Mouse (Mus musculus) lung, embryonic 16.5 days (tissue): ENCODE results near the gene Rasgrp1. TPM values are rescaled to one million over a fixed set of nuclear protein-coding genes. Genes with fewer than 3 reads are reported as not detected.

Experiments used
- ATAC-seq: fragments of 200-750 bp; cut with Nextera tagmentation; 2 replicates; pipeline ENCODE4 v1.8.0; 2017; ENCODE audit warnings: low read depth, mild to moderate bottlenecking, moderate library complexity
- H3K27ac ChIP-seq: fragments of 300-500 bp; sonication (generic); 2 replicates; pipeline ENCODE4 v1.5.1; 2014; ENCODE audit warnings: mild to moderate bottlenecking, control low read depth, low read length
- H3K27me3 ChIP-seq: fragments of 300-500 bp; sonication (generic); 2 replicates; pipeline ENCODE4 v1.6.1; 2014; ENCODE audit warnings: low read depth, low read length, mixed read lengths; ENCODE audit not compliant: control insufficient read depth, insufficient read depth
- H3K36me3 ChIP-seq: fragments of 300-500 bp; sonication (generic); 2 replicates; pipeline ENCODE4 v1.6.1; 2014; ENCODE audit warnings: low read length; ENCODE audit not compliant: control insufficient read depth, insufficient read depth
- H3K4me1 ChIP-seq: fragments of 300-500 bp; sonication (generic); replicated peaks from 2 replicates; pipeline ENCODE4 v1.6.1; 2014; ENCODE audit warnings: low read length, mixed read lengths; ENCODE audit not compliant: control insufficient read depth, insufficient read depth
- H3K4me2 ChIP-seq: fragments of 300-500 bp; sonication (generic); 2 replicates; pipeline ENCODE4 v1.6.1; 2014; ENCODE audit warnings: low read depth, low read length, control low read depth
- H3K4me3 ChIP-seq: fragments of 300-500 bp; sonication (generic); 2 replicates; pipeline ENCODE4 v1.5.1; 2014; ENCODE audit warnings: mild to moderate bottlenecking, low read length, control low read depth
- H3K9ac ChIP-seq: fragments of 300-500 bp; sonication (generic); 2 replicates; pipeline ENCODE4 v1.6.1; 2014; ENCODE audit warnings: low read length, control low read depth
- H3K9me3 ChIP-seq: fragments of 300-500 bp; sonication (generic); 2 replicates; pipeline ENCODE4 v1.6.1; 2016; ENCODE audit warnings: low read length; ENCODE audit not compliant: control insufficient read depth
- WGBS: fragments of 180-500 bp; shearing (Covaris S2); extraction: QIAGEN DNeasy Blood & Tissue Kit; methylation state at CpG from one replicate; pipeline ENCODE4 v1.1.7; 2014; 5-methylcytosine and 5-hydroxymethylcytosine counted together
- polyA plus RNA-seq: library from polyadenylated mRNA; unstranded; fragments of >200 nt; fragmentation: Nextera tagmentation; extraction: Ambion mirVana; gene quantifications from 2 replicates; pipeline ENCODE4 v1.2.1, GENCODE M21; 2015

Gene Rasgrp1
- polyA plus RNA-seq, 1 experiment from 2014 or later: 1.0 TPM

DNA sequence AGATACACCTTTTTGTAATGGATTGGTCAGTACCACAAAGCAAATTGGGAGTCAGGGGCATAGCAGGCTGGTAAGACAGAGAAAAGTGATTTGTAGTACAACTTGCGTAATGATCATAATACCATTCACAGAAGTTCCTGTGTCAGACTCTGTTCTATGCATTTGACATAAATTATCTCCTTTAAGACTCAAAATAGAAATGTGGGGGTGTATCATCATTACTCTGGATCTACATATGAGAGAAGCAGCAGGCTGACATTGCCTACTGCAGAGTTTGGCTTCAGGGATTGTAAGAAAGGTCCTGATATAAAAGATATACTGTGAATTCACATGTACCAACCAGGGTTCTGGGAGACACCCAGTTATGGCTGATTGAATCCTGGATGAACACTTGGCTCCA, 28.9 kb upstream of the Rasgrp1 start:
- no peaks in the 10 kb centered on the region for H3K4me1 ChIP-seq
- 86% methylated on average over 1 of the region's 1 CpGs for WGBS

DNA sequence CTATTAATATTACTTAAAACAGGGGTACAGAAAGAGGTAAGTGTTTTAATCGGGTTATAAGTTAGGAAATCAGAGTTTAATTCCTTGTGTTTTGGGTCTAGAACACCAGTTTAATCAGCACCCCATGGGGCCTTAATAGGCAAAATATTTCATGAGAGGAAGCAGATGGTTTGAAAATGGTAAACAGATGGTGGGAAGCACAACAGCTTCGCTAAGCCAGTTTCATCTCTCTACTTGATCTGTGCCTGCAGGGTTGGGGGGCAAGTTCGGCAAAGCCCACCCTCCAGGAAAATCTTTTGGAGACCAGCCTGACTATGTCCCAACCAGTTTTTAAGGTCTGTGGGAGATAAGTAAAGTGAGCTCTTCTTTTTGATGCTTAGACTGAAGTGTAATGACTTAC, 23.7 kb upstream of the Rasgrp1 start:
- Histone ChIP-seq H3K27me3 (no peaks in the 10 kb centered on the region), H3K4me1 (no peaks in the 10 kb centered on the region), H3K27ac (no peak overlapping the region), H3K9me3 (no peaks in the 10 kb centered on the region), H3K36me3 (no peaks in the 10 kb centered on the region), H3K9ac (no peak overlapping the region), H3K4me2 (no peak overlapping the region), H3K4me3 (no peak overlapping the region)
- WGBS: 69% methylated on average over 3 of the region's 3 CpGs
- ATAC-seq: no peak

More for the DNA sequence above, 28.9 kb upstream of the Rasgrp1 start:
- Histone ChIP-seq H3K9me3 (no peaks in the 10 kb centered on the region), H3K27me3 (no peaks in the 10 kb centered on the region), H3K9ac (no peak overlapping the region), H3K27ac (no peak overlapping the region), H3K36me3 (no peaks in the 10 kb centered on the region), H3K4me2 (no peak overlapping the region), H3K4me3 (no peak overlapping the region)
- no peak for ATAC-seq

DNA sequence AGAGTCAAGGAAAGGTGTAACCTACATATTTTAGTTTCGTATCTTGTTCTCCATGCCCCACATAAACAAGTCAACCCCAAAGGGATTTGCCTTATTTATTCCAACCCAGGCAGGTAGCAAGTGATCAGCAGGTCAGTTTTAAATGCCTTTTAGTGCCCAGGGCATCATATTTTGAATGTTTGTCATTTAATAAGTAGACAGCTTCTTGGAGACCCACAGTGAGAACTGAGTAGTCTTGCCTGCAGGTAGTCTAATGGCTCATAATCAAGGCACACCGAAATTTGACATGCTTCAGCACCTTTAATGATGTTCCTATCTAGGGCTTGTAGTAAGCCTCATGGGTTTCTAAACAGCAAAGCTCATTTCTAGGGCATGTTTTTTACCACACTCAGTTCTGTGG, 21.3 kb upstream of the Rasgrp1 start:
- Histone ChIP-seq H3K36me3 (no peaks in the 10 kb centered on the region), H3K27ac (no peak overlapping the region), H3K4me1 (no peaks in the 10 kb centered on the region), H3K9ac (no peak overlapping the region), H3K4me2 (no peak overlapping the region), H3K27me3 (no peaks in the 10 kb centered on the region), H3K4me3 (no peak overlapping the region), H3K9me3 (no peaks in the 10 kb centered on the region)
- no peak for ATAC-seq
- WGBS: 87% methylated on average over 2 of the region's 2 CpGs

DNA sequence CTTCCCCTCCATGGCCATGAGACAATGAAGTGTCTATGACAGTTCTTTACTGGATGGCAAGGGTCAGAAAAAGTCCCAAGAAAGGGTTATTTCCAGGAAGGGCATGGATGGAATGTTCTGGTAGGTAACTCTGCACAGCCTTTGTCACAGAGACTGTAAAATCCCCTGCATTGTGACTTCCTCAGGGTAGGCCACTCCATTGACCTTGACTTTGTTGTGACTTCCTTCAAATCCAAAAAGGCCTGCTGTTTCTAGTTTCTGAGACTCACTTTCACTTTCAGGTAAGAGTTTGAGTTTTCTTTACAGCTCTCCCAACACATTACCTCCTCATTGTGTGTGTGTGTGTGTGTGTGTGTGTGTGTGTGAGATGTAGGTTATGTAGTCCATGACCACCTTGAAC, 15.1 kb upstream of the Rasgrp1 start:
- no peaks in the 10 kb centered on the region for H3K9me3 ChIP-seq
- H3K4me3 ChIP-seq: no peak overlapping the region
- no peak overlapping the region for H3K4me2 ChIP-seq
- no peak overlapping the region for H3K27ac ChIP-seq
- H3K4me1 ChIP-seq: no peaks in the 10 kb centered on the region
- H3K9ac ChIP-seq: no peak overlapping the region
- no peak for ATAC-seq
- H3K36me3 ChIP-seq: no peaks in the 10 kb centered on the region
- H3K27me3 ChIP-seq: no peaks in the 10 kb centered on the region

DNA sequence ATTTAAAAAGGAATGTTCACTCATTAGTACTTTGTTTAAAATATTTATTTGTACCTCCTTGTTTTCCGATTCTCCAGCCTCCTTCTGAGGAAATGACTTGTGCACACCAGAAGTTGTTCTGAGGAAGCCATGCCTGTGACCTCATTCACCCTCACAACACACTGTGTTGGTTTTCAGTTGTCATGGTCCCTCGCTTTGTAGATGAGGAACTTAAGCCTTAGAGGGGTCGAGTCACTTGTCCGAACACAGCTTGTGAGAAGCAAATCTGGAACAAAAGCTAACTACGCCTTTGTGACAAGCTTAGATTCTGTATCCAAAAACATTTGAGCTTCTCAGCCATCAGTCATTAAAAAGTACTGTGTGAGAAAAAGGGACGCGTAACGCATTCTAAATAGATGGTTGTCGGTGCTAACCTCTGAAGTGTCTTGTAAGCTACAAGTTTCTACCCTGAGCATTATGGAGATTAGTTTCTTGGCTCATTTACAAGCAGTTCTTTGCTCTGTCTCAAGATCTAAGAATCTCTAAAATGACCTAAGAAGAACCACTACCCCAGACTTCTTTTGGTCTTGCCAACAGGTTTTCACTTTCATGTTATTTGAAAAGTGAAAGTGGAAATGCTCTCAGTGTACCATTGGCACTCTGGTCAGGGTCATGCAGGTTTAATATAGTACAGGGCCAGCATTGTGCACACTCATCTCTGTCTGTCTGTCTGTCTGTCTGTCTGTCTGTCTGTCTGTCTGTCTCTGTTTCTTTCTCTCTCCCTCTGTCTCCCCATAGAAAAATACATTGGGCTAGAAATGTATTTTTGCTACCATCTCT, 9.7 kb upstream of the Rasgrp1 start:
- ATAC-seq: no peak
- WGBS: 75% methylated on average over 9 of the region's 9 CpGs
- Histone ChIP-seq H3K9ac (no peak overlapping the region), H3K27me3 (no peaks in the 10 kb centered on the region), H3K27ac (no peak overlapping the region), H3K36me3 (no peaks in the 10 kb centered on the region), H3K4me2 (no peak overlapping the region), H3K4me3 (no peak overlapping the region), H3K9me3 (no peaks in the 10 kb centered on the region), H3K4me1 (no peaks in the 10 kb centered on the region)

DNA sequence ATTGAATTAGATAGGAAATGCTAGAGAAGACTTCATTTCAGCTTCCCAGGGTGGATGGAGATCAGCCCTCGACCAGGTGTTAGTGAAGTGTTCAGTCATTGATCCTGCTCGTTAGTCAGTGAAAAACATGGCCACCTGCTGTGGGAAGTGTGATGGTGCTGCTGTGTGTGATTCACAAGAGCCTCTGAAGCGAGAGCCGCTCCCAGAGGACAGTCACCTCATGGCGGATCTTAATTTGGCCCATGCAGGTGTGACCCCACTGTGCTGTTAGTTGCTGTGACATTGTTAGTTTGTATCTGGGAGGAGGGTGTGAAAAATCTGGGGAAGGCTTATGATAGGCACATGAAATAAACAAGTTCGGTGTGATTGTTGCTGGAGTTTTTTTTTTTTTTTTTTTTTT, 7.3 kb upstream of the Rasgrp1 start:
- ATAC-seq: no peak
- Histone ChIP-seq H3K9ac (no peak overlapping the region), H3K36me3 (no peaks in the 10 kb centered on the region), H3K27ac (no peak overlapping the region), H3K4me2 (no peak overlapping the region), H3K4me3 (no peak overlapping the region), H3K27me3 (no peaks in the 10 kb centered on the region), H3K4me1 (no peaks in the 10 kb centered on the region), H3K9me3 (no peaks in the 10 kb centered on the region)
- 40% methylated on average over 6 of the region's 6 CpGs for WGBS

DNA sequence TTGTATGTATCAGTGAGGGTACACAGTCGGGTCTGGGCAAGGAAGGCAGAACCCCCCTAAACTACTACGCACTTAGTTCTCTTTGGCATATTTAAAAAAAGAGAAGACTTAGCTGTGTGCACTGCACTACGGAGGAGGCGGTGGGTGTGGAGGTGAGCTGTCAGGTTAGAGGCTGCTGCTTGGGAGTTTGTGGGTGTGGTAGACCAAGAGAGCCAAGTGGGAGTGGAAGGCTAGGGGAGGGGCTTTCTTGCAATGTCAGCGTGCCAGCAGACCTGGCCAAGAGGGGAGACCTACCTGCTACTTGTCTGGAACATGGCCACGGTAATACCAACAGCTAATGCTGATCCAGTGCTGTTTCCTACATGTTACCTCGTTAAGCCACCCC, 431 bp upstream of the Rasgrp1 start:
- no peaks in the 10 kb centered on the region; the same call in 1 of the 2 replicates for H3K4me1 ChIP-seq
- no peak overlapping the region for H3K9ac ChIP-seq
- ATAC-seq: peak; percentile 79
- no peak overlapping the region for H3K27ac ChIP-seq
- peak overlapping the region; percentile 83 for H3K4me2 ChIP-seq
- no peaks in the 10 kb centered on the region for H3K36me3 ChIP-seq
- WGBS: 23% methylated on average over 7 of the region's 7 CpGs
- H3K4me3 ChIP-seq: peak overlapping the region; percentile 56
- no peaks in the 10 kb centered on the region for H3K9me3 ChIP-seq
- H3K27me3 ChIP-seq: peaks cover 16% of the 10 kb centered on the region

DNA sequence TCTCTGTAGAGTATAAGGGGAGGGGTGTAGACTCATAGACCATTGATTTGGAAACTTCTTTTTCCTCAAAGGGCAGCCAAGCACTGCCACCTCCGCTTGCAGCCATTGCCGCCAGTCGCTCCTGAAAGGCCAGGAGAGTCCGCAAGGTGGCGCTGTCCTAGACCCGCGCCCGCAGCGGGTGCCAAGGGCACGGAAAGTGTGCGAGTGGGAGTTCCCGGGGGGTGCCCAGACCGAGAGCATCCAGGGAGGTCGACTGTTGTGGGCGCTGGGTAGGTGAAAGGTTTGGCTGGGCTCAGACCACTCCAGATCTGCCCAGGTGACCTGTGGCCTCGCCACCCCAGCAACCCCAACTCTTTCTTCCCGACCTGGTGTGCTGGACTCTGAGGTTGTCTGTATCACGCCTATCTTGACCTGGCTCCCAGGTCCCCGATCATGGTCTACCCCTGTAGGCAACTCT, 683 bp downstream of the Rasgrp1 start:
- Histone ChIP-seq H3K36me3 (no peaks in the 10 kb centered on the region), H3K9ac (peak overlapping the region; percentile 58), H3K27me3 (peaks cover 16% of the 10 kb centered on the region), H3K4me2 (peak overlapping the region; percentile 83), H3K9me3 (no peaks in the 10 kb centered on the region), H3K4me3 (peak overlapping the region; percentile 56), H3K27ac (no peak overlapping the region), H3K4me1 (no peaks in the 10 kb centered on the region; the same call in 1 of the 2 replicates)
- 1% methylated on average over 19 of the region's 19 CpGs for WGBS
- ATAC-seq: peak; percentile 56; the same call in 1 of the 2 replicates

DNA sequence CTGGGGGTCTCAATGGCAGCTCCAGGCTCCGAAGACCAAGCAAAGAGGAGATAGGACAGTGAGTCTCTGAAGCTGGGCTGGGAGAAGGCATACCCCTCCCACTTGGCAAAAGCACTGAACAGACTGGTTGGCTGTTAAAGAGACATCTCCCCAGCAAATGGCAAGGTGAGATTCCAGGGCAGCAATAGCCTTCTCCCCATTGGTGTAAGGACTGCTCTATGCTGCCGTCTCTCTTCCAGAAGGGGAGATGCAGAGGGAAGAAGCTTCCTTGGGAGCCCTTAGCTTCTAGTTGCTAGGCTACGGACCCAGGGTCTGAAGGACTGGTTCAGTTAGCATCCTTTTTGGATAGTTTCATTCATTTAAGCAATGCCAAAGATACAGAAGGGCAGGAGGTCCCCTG, 4.3 kb downstream of the Rasgrp1 start:
- H3K27ac ChIP-seq: no peak overlapping the region
- no peaks in the 10 kb centered on the region for H3K36me3 ChIP-seq
- ATAC-seq: no peak
- H3K27me3 ChIP-seq: peaks cover 15% of the 10 kb centered on the region
- H3K4me2 ChIP-seq: no peak overlapping the region
- H3K9me3 ChIP-seq: no peaks in the 10 kb centered on the region
- no peak overlapping the region for H3K9ac ChIP-seq
- H3K4me3 ChIP-seq: no peak overlapping the region
- H3K4me1 ChIP-seq: no peaks in the 10 kb centered on the region; the same call in 1 of the 2 replicates
- 44% methylated on average over 3 of the region's 3 CpGs for WGBS
